In genomic region chr9:16293928-16294806, GRCm38 (mm10) we compare ENCODE assay signal across 24 mouse cellular contexts.
A peak's percentile ranks its signal among the peaks of the same experiment; 100 is the strongest.
DNase-seq lines count a peak whose midpoint lies in the region; ATAC-seq and TF ChIP-seq lines count a peak whose summit lies in the region.
"Had no signal": no experiment of that assay in that cellular context is flagged by ENCODE, and none has a peak within 500 bp of the region (broad histone marks: within the 10 kb centered on the region; RNA-seq: fewer than 3 reads in every experiment).

No protein-coding gene starts in this region.

- no peaks in the 10 kb centered on the region for H3K27me3 ChIP-seq in forebrain, postnatal 0 days (ENCODE audit: insufficient read depth, low read length)
- H3K27me3 ChIP-seq in midbrain, embryonic 14.5 days (ENCODE audit: control insufficient read depth, insufficient read depth, low read length) = no peaks in the 10 kb centered on the region
- H3K27me3 ChIP-seq: lung, embryonic 15.5 days; neural tube, embryonic 12.5 days; stomach, embryonic 15.5 days had no signal

- no peaks in the 10 kb centered on the region for H3K9me3 ChIP-seq in forebrain, postnatal 0 days (ENCODE audit: low read length)
- no peaks in the 10 kb centered on the region for H3K9me3 ChIP-seq in midbrain, embryonic 14.5 days (ENCODE audit: control insufficient read depth, low read length)
- H3K9me3 ChIP-seq: lung, embryonic 15.5 days; neural tube, embryonic 12.5 days; stomach, embryonic 15.5 days had no signal

- WGBS in forebrain, postnatal 0 days = 14% methylated on average over 6 of the region's 6 CpGs
- WGBS in midbrain, embryonic 14.5 days = 32% methylated on average over 6 of the region's 6 CpGs

- H3K9ac ChIP-seq in forebrain, postnatal 0 days = no peak overlapping the region
- no peak overlapping the region for H3K9ac ChIP-seq in midbrain, embryonic 14.5 days (replicated peaks; ENCODE audit: low read length)
- H3K9ac ChIP-seq: liver, embryonic 14.5 days; lung, embryonic 15.5 days; neural tube, embryonic 12.5 days; stomach, embryonic 15.5 days had no signal

- no peak overlapping the region for H3K27ac ChIP-seq in forebrain, postnatal 0 days (ENCODE audit: low read depth, low read length)
- peak overlapping the region; percentile 64 for H3K27ac ChIP-seq in midbrain, embryonic 14.5 days (replicated peaks; ENCODE audit: low read depth, low read length)
- H3K27ac ChIP-seq: liver, embryonic 14.5 days; lung, embryonic 15.5 days; neural tube, embryonic 12.5 days; stomach, embryonic 15.5 days had no signal

- no peaks in the 10 kb centered on the region for H3K4me1 ChIP-seq in forebrain, postnatal 0 days (ENCODE audit: insufficient read depth)
- peaks cover 14% of the 10 kb centered on the region; the same call in 1 of the 2 replicates for H3K4me1 ChIP-seq in midbrain, embryonic 14.5 days (ENCODE audit: control insufficient read depth, insufficient read depth, low read length)
- H3K4me1 ChIP-seq: lung, embryonic 15.5 days; neural tube, embryonic 12.5 days; stomach, embryonic 15.5 days had no signal

- H3K36me3 ChIP-seq in forebrain, postnatal 0 days (ENCODE audit: insufficient read depth) = no peaks in the 10 kb centered on the region
- H3K36me3 ChIP-seq in midbrain, embryonic 14.5 days (ENCODE audit: control insufficient read depth, insufficient read depth, low read length) = no peaks in the 10 kb centered on the region
- H3K36me3 ChIP-seq: lung, embryonic 15.5 days; neural tube, embryonic 12.5 days; stomach, embryonic 15.5 days had no signal

- DNase-seq in frontal cortex, postnatal 10 days (ENCODE audit: low spot score in 2 of 2) = no peak
- DNase-seq in brain, adult 2 months (ENCODE audit: low read depth, low spot score) = peak; percentile 34
- no peak for DNase-seq in forebrain, postnatal 0 days
- DNase-seq in midbrain, embryonic 14.5 days = peak; percentile 61
- DNase-seq in ovary, postnatal 10 days (ENCODE audit: low spot score) = no peak
- no peak for DNase-seq in urinary bladder, adult 18-20 months (ENCODE audit: low spot score in 2 of 2)
- DNase-seq in left cerebral cortex, postnatal 25 days (ENCODE audit: low spot score in 2 of 2) = no peak
- DNase-seq: adrenal gland, postnatal 14 days; cerebellum, adult 18-20 months; cerebellum, postnatal 25 days; embryo, embryonic 11 days; heart, adult 11 months; kidney, adult 11 months; kidney, postnatal 10 days; lung, postnatal 4 days; right cerebral cortex, postnatal 25 days; thymus, adult 2 months had no signal

- peak; percentile 22; the same call in 1 of the 2 replicates for ATAC-seq in frontal cortex, adult (ENCODE audit: low TSS enrichment)
- peak; percentile 79 for ATAC-seq in forebrain, postnatal 0 days
- peak; percentile 66; the same call in 1 of the 2 replicates for ATAC-seq in midbrain, embryonic 14.5 days (ENCODE audit: low FRiP score, low TSS enrichment)
- ATAC-seq: activated CD4-positive, CD25-positive, alpha-beta regulatory T cell, adult 4 months; CD4-positive, CD25-positive, alpha-beta regulatory T cell, adult 4 months had no signal

- intact Hi-C loops in left cerebral cortex, postnatal 25 days (cut with DNase I) = no loop called here

- H3K4me2 ChIP-seq in forebrain, postnatal 0 days (ENCODE audit: low read depth) = no peak overlapping the region
- H3K4me2 ChIP-seq in midbrain, embryonic 14.5 days (ENCODE audit: low read length) = no peak overlapping the region
- H3K4me2 ChIP-seq: lung, embryonic 15.5 days; neural tube, embryonic 12.5 days; stomach, embryonic 15.5 days had no signal

- H3K4me3 ChIP-seq in forebrain, postnatal 0 days (ENCODE audit: low read depth, low read length) = no peak overlapping the region
- no peak overlapping the region for H3K4me3 ChIP-seq in midbrain, embryonic 14.5 days (replicated peaks; ENCODE audit: low read depth, low read length)
- H3K4me3 ChIP-seq: lung, embryonic 15.5 days; neural tube, embryonic 12.5 days; stomach, embryonic 15.5 days had no signal

- TF ChIP-seq CTCF in forebrain, postnatal 0 days (IDR thresholded peaks at IDR 0.05; ENCODE audit: low read depth) = no peak

Comparison
In these comparisons a context has a peak if more than half of its experiments do, and no peak if none do; other contexts are left out.
1. ATAC-seq: peak in every context shown above with its lines; median percentile 79 in forebrain, postnatal 0 days; 66 in midbrain, embryonic 14.5 days; 22 in frontal cortex, adult.
2. DNase-seq: peak in brain, adult 2 months (single experiment) and midbrain, embryonic 14.5 days (single experiment); none in frontal cortex, postnatal 10 days (0 of 2), forebrain, postnatal 0 days (single experiment), ovary, postnatal 10 days (single experiment), urinary bladder, adult 18-20 months (0 of 2) and left cerebral cortex, postnatal 25 days (0 of 2).